Mouse (Mus musculus) ES-Bruce4 (cell line): ENCODE results near the gene Elovl1.

Source experiments
- CTCF ChIP-seq: IDR thresholded peaks from one replicate; pipeline ENCODE4 v1.8.1; 2011; ENCODE audit warnings: low read depth, low read length
- POLR2A ChIP-seq: IDR thresholded peaks from one replicate; pipeline ENCODE4 v1.8.1; 2011; ENCODE audit warnings: low read length; ENCODE audit not compliant: insufficient read depth

DNA sequence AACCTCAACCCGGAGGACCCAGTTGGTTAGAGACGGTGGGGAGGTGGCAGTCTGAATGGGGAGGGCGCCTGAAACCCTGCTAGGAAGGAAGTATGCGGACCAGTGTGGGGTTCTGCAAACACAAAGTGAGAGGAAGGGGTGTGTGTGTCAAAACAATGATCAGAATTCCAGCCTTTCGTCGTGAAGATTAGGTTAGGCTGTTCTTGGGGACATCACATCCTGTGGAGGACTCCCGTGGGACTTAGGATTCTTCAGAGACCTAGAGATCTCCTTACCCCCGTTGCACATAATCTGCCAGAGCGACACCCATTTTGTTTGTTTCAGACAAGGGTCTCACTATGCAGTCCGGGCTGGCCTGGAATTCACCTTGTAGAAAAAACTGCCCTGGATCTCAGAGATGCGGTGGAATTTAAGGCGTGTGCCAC is 9.9 kb downstream of the Elovl1 start:
- TF ChIP-seq CTCF (no peak), POLR2A (no peak)
